Mouse (Mus musculus) small intestine, adult 2 months (tissue): Measurements from ENCODE around the gene Mcf2l.

ENCODE experiments used
- CTCF ChIP-seq: fragments of 200-500 bp; IDR thresholded peaks from 2 replicates; pipeline ENCODE4 v1.5.1; 2012; ENCODE audit warnings: low read depth, mild to moderate bottlenecking, control low read depth, inconsistent platforms, low read length, moderate library complexity, mixed read lengths; ENCODE audit not compliant: insufficient replicate concordance, insufficient read length; ENCODE audit errors: extremely low read depth
- POLR2A ChIP-seq: fragments of 200-500 bp; IDR thresholded peaks from 2 replicates; pipeline ENCODE4 v1.6.1; 2012; ENCODE audit warnings: low read depth, mild to moderate bottlenecking, control low read depth, inconsistent platforms, low read length, moderate library complexity

DNA sequence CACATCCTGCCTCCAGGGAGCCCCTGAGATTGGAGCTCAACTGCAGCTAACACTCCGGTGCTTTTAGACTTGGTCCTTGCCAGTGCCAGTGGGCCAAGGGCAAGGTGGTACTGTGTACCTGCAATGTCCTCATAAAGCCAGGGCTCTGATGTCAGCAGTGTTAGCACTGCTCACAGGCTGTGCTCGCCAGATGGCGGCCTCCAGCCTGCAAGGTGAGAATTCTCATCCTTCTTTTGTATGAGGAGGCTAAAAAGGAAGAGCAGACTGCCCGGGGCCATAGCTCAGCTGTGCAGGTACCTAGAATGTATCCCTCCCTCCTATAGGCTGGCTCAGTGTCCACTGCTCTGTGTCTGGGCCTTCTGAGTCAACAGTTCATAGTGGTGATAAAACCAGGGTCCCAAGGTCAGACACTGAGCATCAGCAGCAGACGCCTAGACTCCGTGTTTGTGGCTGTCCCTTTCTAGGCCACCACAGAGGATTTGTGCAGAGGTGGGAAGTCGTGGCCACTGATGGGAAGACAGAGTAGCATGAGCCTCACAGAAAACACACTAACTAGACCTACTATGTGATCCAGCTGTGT lies 77.5 kb downstream of the Mcf2l start:
- no peak for TF ChIP-seq CTCF
- TF ChIP-seq POLR2A, result no peak
